14 mouse cellular contexts compared by ENCODE assay signal in genomic region chr1:152828637-152829355, GRCm38 (mm10).
"Had no signal": no experiment of that assay in that cellular context is flagged by ENCODE, and none has a peak within 500 bp of the region (broad histone marks: within the 10 kb centered on the region; RNA-seq: fewer than 3 reads in every experiment).

No protein-coding gene starts in this region.

- H3K36me3 ChIP-seq: intestine, embryonic 15.5 days; liver, embryonic 12.5 days; lung, embryonic 15.5 days had no signal

- H3K27me3 ChIP-seq: intestine, embryonic 15.5 days; limb, embryonic 15.5 days; liver, embryonic 12.5 days; lung, embryonic 15.5 days; midbrain, embryonic 13.5 days; neural tube, embryonic 12.5 days had no signal

- H3K9ac ChIP-seq: intestine, embryonic 15.5 days; limb, embryonic 15.5 days; liver, embryonic 12.5 days; lung, embryonic 15.5 days; midbrain, embryonic 13.5 days; neural tube, embryonic 12.5 days had no signal

- DNase-seq: kidney, adult 18-20 months; kidney, postnatal 10 days; retina, postnatal 1 day; right cerebral cortex, postnatal 4 days; spleen, adult 18-20 months; thymus, adult 18-20 months; thymus, postnatal 14 days had no signal

- H3K4me1 ChIP-seq: intestine, embryonic 15.5 days; limb, embryonic 15.5 days; liver, embryonic 12.5 days; lung, embryonic 15.5 days; midbrain, embryonic 13.5 days; neural tube, embryonic 12.5 days had no signal

- ATAC-seq: intestine, embryonic 15.5 days; liver, embryonic 12.5 days; midbrain, embryonic 13.5 days had no signal

- H3K9me3 ChIP-seq: intestine, embryonic 15.5 days; limb, embryonic 15.5 days; liver, embryonic 12.5 days; lung, embryonic 15.5 days; midbrain, embryonic 13.5 days; neural tube, embryonic 12.5 days had no signal

- H3K27ac ChIP-seq: intestine, embryonic 15.5 days; left cerebral cortex, adult 2 months; limb, embryonic 15.5 days; liver, embryonic 12.5 days; lung, embryonic 15.5 days; midbrain, embryonic 13.5 days; neural tube, embryonic 12.5 days had no signal

- H3K4me3 ChIP-seq: intestine, embryonic 15.5 days; left cerebral cortex, adult 2 months; limb, embryonic 15.5 days; liver, embryonic 12.5 days; lung, embryonic 15.5 days; midbrain, embryonic 13.5 days; neural tube, embryonic 12.5 days had no signal

- H3K4me2 ChIP-seq: intestine, embryonic 15.5 days; limb, embryonic 15.5 days; liver, embryonic 12.5 days; lung, embryonic 15.5 days; midbrain, embryonic 13.5 days; neural tube, embryonic 12.5 days had no signal
